Mouse (Mus musculus): ENCODE measurements around the gene Casz1. TPM values are rescaled to one million over a fixed set of nuclear protein-coding genes. Genes with fewer than 3 reads are reported as not detected.
A peak's percentile ranks its signal among the peaks of the same experiment; 100 is the strongest.

Gene Casz1
- polyA plus RNA-seq, 1 experiment from 2014 or later: 6.7 TPM

DNA sequence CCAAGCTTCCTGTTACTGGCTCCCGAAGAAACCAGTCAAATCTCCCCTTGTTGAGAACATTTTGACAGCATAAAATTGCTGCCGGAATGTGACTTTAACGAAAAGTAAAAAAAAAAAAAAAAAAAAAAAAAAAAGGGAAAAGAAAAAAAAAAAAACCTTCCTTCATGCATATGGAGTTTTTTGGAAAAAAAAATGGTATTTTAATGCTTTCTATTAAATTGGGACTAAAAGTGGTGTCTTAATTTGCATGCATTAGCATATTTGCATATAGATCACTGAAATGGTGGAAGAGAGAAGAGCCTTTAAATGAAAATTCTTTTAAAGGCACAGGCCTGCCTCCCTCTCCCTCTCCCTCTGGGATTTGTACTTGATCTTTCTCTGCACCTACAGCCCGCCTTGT lies 52.0 kb downstream of the Casz1 start:
- Histone ChIP-seq H3K4me3 (replicated peaks; ENCODE audit: low read depth, low read length) (no peak overlapping the region), H3K36me3 (ENCODE audit: insufficient read depth, low read length) (no peaks in the 10 kb centered on the region), H3K27ac (no peak overlapping the region), H3K9ac (ENCODE audit: low read depth, low read length) (no peak overlapping the region), H3K4me2 (ENCODE audit: low read length) (no peak overlapping the region), H3K4me1 (replicated peaks; ENCODE audit: insufficient read depth, low read length) (peaks cover 6% of the 10 kb centered on the region; the same call in 1 of the 2 replicates), H3K9me3 (replicated peaks; ENCODE audit: low read length) (no peaks in the 10 kb centered on the region), H3K27me3 (ENCODE audit: insufficient read depth, low read length) (no peaks in the 10 kb centered on the region)
- no peak for DNase-seq (ENCODE audit: low spot score)
- no peak for TF ChIP-seq CTCF (IDR thresholded peaks at IDR 0.05; ENCODE audit: low read depth)
- WGBS: 77% methylated on average over 4 of the region's 4 CpGs
- ATAC-seq (replicated peaks; ENCODE audit: low FRiP score, low read depth): no peak

DNA sequence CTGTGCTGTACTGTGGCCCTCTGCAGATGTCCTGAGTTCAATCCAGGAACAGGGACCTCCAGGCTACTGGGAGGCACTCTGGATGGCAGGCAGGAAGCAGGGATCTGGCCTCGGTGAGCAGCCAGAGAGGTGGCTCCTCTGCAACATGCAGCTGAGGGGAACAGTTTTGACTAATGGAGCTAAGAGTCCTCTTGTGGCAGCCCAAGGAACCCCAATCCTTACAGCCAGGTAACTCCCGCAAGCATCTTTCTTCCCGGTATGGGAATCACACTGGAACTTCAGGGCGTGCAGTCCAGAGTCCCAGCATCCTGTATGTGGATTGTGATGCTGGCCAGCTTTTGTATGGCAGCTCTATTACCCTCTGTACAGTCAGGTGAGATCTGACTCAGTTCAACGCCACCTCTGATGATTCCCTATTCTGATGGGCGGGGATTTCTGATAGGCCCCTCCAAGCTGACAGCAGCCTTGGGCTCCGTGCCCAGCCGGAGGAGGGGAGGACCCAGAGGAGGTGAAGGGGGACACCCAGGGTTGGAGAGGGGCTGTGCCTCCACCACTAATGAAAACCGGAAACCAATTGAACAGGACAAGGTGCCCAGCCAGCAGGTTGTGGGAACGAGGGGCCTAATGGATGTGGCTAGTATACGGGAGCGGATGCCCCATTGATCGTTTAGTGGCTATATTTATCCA lies 53.3 kb downstream of the Casz1 start:
- peak; percentile 14; the same call in 1 of the 2 replicates for TF ChIP-seq CTCF (IDR thresholded peaks at IDR 0.05; ENCODE audit: low read depth)
- no peaks in the 10 kb centered on the region for H3K9me3 ChIP-seq (replicated peaks; ENCODE audit: low read length)
- no peak overlapping the region for H3K9ac ChIP-seq (ENCODE audit: low read depth, low read length)
- H3K27me3 ChIP-seq (ENCODE audit: insufficient read depth, low read length): no peaks in the 10 kb centered on the region
- no peak overlapping the region for H3K4me3 ChIP-seq (replicated peaks; ENCODE audit: low read depth, low read length)
- no peak for DNase-seq (ENCODE audit: low spot score)
- H3K4me2 ChIP-seq (ENCODE audit: low read length): no peak overlapping the region
- 0 out of 2 replicates have a peak overlapping the region, but pooled peaks have one; percentile 4 for H3K27ac ChIP-seq
- WGBS: 69% methylated on average over 13 of the region's 13 CpGs
- peak; percentile 2; the same call in 1 of the 2 replicates for ATAC-seq (replicated peaks; ENCODE audit: low FRiP score, low read depth)
- no peaks in the 10 kb centered on the region for H3K36me3 ChIP-seq (ENCODE audit: insufficient read depth, low read length)
- H3K4me1 ChIP-seq (replicated peaks; ENCODE audit: insufficient read depth, low read length): no peaks in the 10 kb centered on the region; the same call in 1 of the 2 replicates

DNA sequence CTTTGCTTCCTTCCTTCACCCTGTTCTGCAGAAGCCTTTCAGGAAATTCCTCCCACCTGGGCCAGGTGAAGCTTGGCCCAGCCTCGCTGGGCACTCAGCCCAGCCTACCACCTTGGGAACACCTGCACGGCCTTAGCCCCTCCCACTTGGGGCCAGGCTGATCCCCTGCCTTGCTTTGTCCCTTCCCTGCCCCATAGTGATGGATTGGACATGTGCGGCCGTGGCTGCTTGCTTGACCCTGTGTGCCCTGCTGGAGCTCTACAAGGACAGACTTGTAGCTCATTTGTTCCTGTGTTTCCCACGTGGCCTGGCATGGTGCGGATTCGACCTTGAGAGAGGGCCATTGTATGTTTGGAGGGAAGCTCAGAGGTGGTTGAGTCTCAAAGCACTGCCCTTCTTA lies 54.0 kb downstream of the Casz1 start:
- peak; percentile 80 for ATAC-seq (replicated peaks; ENCODE audit: low FRiP score, low read depth)
- H3K9me3 ChIP-seq (replicated peaks; ENCODE audit: low read length): no peaks in the 10 kb centered on the region
- H3K27ac ChIP-seq: 0 out of 2 replicates have a peak overlapping the region, but pooled peaks have one; percentile 4
- no peaks in the 10 kb centered on the region for H3K27me3 ChIP-seq (ENCODE audit: insufficient read depth, low read length)
- no peak for DNase-seq (ENCODE audit: low spot score)
- 66% methylated on average over 7 of the region's 7 CpGs for WGBS
- no peaks in the 10 kb centered on the region; the same call in 1 of the 2 replicates for H3K4me1 ChIP-seq (replicated peaks; ENCODE audit: insufficient read depth, low read length)
- H3K4me2 ChIP-seq (ENCODE audit: low read length): no peak overlapping the region
- no peak for TF ChIP-seq CTCF (IDR thresholded peaks at IDR 0.05; ENCODE audit: low read depth)
- no peak overlapping the region for H3K4me3 ChIP-seq (replicated peaks; ENCODE audit: low read depth, low read length)
- no peaks in the 10 kb centered on the region for H3K36me3 ChIP-seq (ENCODE audit: insufficient read depth, low read length)
- no peak overlapping the region for H3K9ac ChIP-seq (ENCODE audit: low read depth, low read length)

DNA sequence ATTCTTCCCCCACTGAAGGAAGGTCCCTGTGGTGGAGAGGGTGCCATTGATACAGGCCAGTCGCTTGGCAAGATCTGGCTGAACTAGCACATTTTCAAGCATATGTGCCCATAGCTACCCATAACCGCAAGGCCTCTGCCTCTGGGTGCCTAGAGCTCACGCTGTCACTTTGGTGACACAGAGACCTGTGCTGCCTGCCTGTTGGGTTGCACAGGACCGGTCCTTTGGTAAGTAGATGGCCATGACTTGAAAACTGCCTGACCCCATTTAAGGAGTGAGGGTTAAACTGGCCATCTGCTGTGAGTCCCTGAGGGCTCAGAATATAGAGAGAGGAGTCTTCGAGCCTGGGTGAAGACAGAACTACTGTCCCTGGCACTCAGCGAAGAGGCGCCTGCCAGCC lies 55.2 kb downstream of the Casz1 start:
- H3K4me1 ChIP-seq (replicated peaks; ENCODE audit: insufficient read depth, low read length): no peaks in the 10 kb centered on the region; the same call in 1 of the 2 replicates
- H3K27ac ChIP-seq: no peak overlapping the region
- ATAC-seq (replicated peaks; ENCODE audit: low FRiP score, low read depth) (no peak), DNase-seq (ENCODE audit: low spot score) (no peak)
- H3K9ac ChIP-seq (ENCODE audit: low read depth, low read length): no peak overlapping the region
- H3K4me2 ChIP-seq (ENCODE audit: low read length): peak overlapping the region; percentile 50
- 58% methylated on average over 7 of the region's 7 CpGs for WGBS
- no peak overlapping the region for H3K4me3 ChIP-seq (replicated peaks; ENCODE audit: low read depth, low read length)
- no peaks in the 10 kb centered on the region for H3K36me3 ChIP-seq (ENCODE audit: insufficient read depth, low read length)
- H3K9me3 ChIP-seq (replicated peaks; ENCODE audit: low read length): no peaks in the 10 kb centered on the region
- TF ChIP-seq CTCF (IDR thresholded peaks at IDR 0.05; ENCODE audit: low read depth): no peak
- no peaks in the 10 kb centered on the region for H3K27me3 ChIP-seq (ENCODE audit: insufficient read depth, low read length)

DNA sequence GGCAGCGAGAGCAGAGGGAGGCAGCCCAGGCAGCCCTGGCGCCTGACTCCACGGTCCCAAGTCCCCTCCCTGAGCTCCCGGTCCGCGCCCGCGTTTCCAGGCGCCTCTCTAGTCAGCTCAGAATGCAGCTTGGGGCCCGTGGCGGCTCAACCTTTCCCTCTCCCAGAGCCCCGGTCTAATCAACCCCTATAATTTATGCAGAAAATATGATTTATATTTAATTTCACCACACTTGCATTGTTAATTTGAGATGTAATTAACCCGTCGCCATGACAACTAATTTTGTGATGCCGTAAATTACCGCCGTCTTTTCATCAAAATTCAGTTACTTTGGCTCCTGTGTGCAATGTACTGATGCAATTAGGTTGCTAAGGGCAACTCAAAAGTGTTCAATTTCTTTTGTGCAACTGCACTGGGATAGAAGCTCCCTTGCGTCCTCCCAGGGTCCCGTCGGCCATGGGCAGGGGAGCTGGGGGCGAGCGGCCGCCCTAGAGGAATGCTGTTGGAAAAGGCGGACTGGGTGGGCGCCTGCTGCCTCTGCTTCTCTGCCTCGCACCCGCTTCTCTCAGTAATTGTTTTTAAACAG lies 55.8 kb downstream of the Casz1 start:
- Histone ChIP-seq H3K27me3 (ENCODE audit: insufficient read depth, low read length) (no peaks in the 10 kb centered on the region), H3K9me3 (replicated peaks; ENCODE audit: low read length) (no peaks in the 10 kb centered on the region), H3K27ac (no peak overlapping the region), H3K4me2 (ENCODE audit: low read length) (peak overlapping the region; percentile 50), H3K36me3 (ENCODE audit: insufficient read depth, low read length) (no peaks in the 10 kb centered on the region), H3K4me3 (replicated peaks; ENCODE audit: low read depth, low read length) (peak overlapping the region; percentile 21), H3K4me1 (replicated peaks; ENCODE audit: insufficient read depth, low read length) (no peaks in the 10 kb centered on the region; the same call in 1 of the 2 replicates), H3K9ac (ENCODE audit: low read depth, low read length) (no peak overlapping the region)
- DNase-seq (ENCODE audit: low spot score): peak; percentile 65
- peak; percentile 23; the same call in 1 of the 2 replicates for ATAC-seq (replicated peaks; ENCODE audit: low FRiP score, low read depth)
- no peak for TF ChIP-seq CTCF (IDR thresholded peaks at IDR 0.05; ENCODE audit: low read depth)
- WGBS: 10% methylated on average over 27 of the region's 27 CpGs

DNA sequence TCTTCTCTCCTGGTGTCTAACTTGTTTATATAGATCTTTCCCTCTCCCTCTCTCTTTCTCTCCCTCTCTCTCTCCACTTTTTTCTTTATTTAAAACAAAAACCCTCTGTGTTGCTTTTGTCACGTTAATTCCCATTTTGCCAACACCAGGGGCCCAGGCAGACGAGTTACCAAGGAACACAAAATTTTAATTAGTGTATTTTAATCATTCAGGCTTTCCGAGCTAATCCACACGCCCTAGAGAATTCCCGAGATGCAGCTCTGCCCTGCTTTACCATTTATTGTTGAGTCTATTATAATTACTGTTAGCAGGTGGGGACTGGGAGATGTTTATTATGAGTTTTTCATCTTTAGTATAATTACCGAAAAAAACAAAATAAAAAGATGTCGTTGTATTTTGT lies 56.4 kb downstream of the Casz1 start:
- Histone ChIP-seq H3K27me3 (ENCODE audit: insufficient read depth, low read length) (no peaks in the 10 kb centered on the region), H3K4me1 (replicated peaks; ENCODE audit: insufficient read depth, low read length) (no peaks in the 10 kb centered on the region; the same call in 1 of the 2 replicates), H3K4me3 (replicated peaks; ENCODE audit: low read depth, low read length) (no peak overlapping the region; the same call in 1 of the 2 replicates), H3K27ac (no peak overlapping the region), H3K4me2 (ENCODE audit: low read length) (peak overlapping the region; percentile 50), H3K36me3 (ENCODE audit: insufficient read depth, low read length) (no peaks in the 10 kb centered on the region), H3K9ac (ENCODE audit: low read depth, low read length) (no peak overlapping the region), H3K9me3 (replicated peaks; ENCODE audit: low read length) (no peaks in the 10 kb centered on the region)
- ATAC-seq (replicated peaks; ENCODE audit: low FRiP score, low read depth) (no peak), DNase-seq (ENCODE audit: low spot score) (no peak)
- WGBS: 65% methylated on average over 7 of the region's 7 CpGs
- TF ChIP-seq CTCF (IDR thresholded peaks at IDR 0.05; ENCODE audit: low read depth): no peak

Measured in kidney, postnatal 0 days (tissue).